Mouse (Mus musculus) midbrain, embryonic 11.5 days (tissue): ENCODE measurements around the gene Gm28044. TPM values are rescaled to one million over a fixed set of nuclear protein-coding genes. Genes with fewer than 3 reads are reported as not detected.
"Not testable (repeated sequence)": the region's sequence is repeated elsewhere in the genome, so short reads cannot be mapped to it uniquely, and the experiment has no call there.

Experiments used
- ATAC-seq: fragments of 200-750 bp; cut with Nextera tagmentation; 2 replicates; pipeline ENCODE4 v1.8.0; 2017; ENCODE audit warnings: moderate TSS enrichment, moderate library complexity; ENCODE audit not compliant: low FRiP score
- DNase-seq: peaks from one replicate; pipeline ENCODE4 v3.0.0; 2015; ENCODE audit warnings: low spot score; ENCODE audit errors: missing footprints
- H3K27ac ChIP-seq: fragments of 300-500 bp; sonication (generic); 2 replicates; pipeline ENCODE4 v1.5.1; 2014; ENCODE audit warnings: low read depth, low read length
- H3K27me3 ChIP-seq: fragments of 300-500 bp; sonication (generic); 2 replicates; pipeline ENCODE4 v1.6.1; 2014; ENCODE audit warnings: mild to moderate bottlenecking, low read length, moderate library complexity, mixed read lengths; ENCODE audit not compliant: control insufficient read depth, insufficient read depth
- H3K36me3 ChIP-seq: fragments of 300-500 bp; sonication (generic); 2 replicates; pipeline ENCODE4 v1.6.1; 2014; ENCODE audit warnings: mild to moderate bottlenecking, low read length, moderate library complexity, mixed read lengths; ENCODE audit not compliant: control insufficient read depth, insufficient read depth
- H3K4me1 ChIP-seq: fragments of 300-500 bp; sonication (generic); 2 replicates; pipeline ENCODE4 v1.6.1; 2014; ENCODE audit warnings: low read length; ENCODE audit not compliant: control insufficient read depth, insufficient read depth
- H3K4me2 ChIP-seq: fragments of 300-500 bp; sonication (generic); 2 replicates; pipeline ENCODE4 v1.6.1; 2014; ENCODE audit warnings: mild to moderate bottlenecking, moderate library complexity
- H3K4me3 ChIP-seq: fragments of 300-500 bp; sonication (generic); 2 replicates; pipeline ENCODE4 v1.5.1; 2014; ENCODE audit warnings: low read depth, low read length
- H3K9ac ChIP-seq: fragments of 300-500 bp; sonication (generic); 2 replicates; pipeline ENCODE4 v1.6.1; 2014; ENCODE audit warnings: low read length
- H3K9me3 ChIP-seq: fragments of 300-500 bp; sonication (generic); 2 replicates; pipeline ENCODE4 v1.6.1; 2016; ENCODE audit warnings: low read length; ENCODE audit not compliant: control insufficient read depth
- WGBS: fragments of 180-500 bp; shearing (Covaris S2); extraction: QIAGEN DNeasy Blood & Tissue Kit; methylation state at CpG from one replicate; pipeline ENCODE4 v1.1.7; 2014; 5-methylcytosine and 5-hydroxymethylcytosine counted together
- polyA plus RNA-seq: library from polyadenylated mRNA; unstranded; fragments of >200 nt; fragmentation: Nextera tagmentation; extraction: Ambion mirVana; gene quantifications from 2 replicates; pipeline ENCODE4 v1.2.1, GENCODE M21; 2014

Gm28044 gene
- polyA plus RNA-seq, result not detected in 2 replicates

GRCm38 (mm10) chr13:67360131-67360744, at the start of gene Gm28044, which contains the start of gene Zfp953:
TSS of gene Gm28044 (minus strand) at chr13:67360536.
TSS of gene Zfp953 (minus strand) at chr13:67360605.
- no peaks in the 10 kb centered on the region for H3K9me3 ChIP-seq
- peak within 1 kb of the TSS; percentile 44 for H3K4me2 ChIP-seq
- no peak within 1 kb of the TSS for H3K27ac ChIP-seq
- ATAC-seq (peak; percentile 96), DNase-seq (peak; percentile 99)
- peak within 1 kb of the TSS; percentile 50 for H3K9ac ChIP-seq
- WGBS, result under 1% methylated on average over 15 of the region's 15 CpGs
- H3K27me3 ChIP-seq, result no peaks in the 10 kb centered on the region
- no peaks in the 10 kb centered on the region for H3K36me3 ChIP-seq
- no peaks in the 10 kb centered on the region for H3K4me1 ChIP-seq
- H3K4me3 ChIP-seq, result peak within 1 kb of the TSS; percentile 53

DNA sequence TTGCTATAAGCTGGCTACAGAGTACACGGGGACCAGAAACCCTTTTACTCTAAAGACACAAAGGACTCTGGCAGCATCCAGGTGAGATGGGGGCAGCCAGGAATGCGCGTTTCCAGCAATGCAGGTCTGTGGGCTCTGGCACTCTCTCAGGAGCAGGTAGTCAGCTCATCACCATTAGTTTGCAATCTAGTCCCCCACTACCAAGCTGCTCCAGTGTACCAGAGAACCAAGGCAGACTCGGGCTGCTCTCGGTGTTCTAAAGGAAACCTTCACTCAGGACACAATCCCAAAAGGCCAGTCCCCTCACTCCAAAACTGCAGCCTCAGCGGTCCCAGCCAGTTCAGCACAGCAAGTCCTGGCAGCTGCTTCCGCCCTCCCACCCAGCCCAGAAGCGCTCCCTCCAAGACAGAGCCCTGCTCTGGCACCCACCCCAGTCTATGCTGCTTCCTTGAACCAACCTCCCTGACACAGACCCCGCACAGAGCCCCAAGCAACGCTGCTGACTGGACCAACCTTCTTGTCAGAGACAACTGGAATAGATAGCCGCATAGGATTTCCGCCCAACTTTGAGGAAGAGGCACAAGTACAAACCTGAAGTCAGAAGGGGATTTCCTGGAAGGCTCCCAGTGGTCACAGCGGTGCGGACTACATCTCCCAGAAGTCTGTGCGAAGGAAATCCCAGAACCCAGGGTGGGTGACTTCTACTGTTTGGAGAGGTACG, 39.0 kb upstream of the Gm28044 start, which contains the start of gene Zfp429:
TSS of gene Zfp429 (minus strand) at position 637 of the 721 bp plus-strand sequence.
- not testable (repeated sequence) for H3K27ac ChIP-seq, H3K27me3 ChIP-seq, H3K4me1 ChIP-seq, H3K36me3 ChIP-seq, H3K9me3 ChIP-seq
- H3K4me3 ChIP-seq, result peak within 1 kb of the TSS; percentile 48
- DNase-seq (peak; percentile 94), ATAC-seq (peak; percentile 97)
- H3K9ac ChIP-seq, result peak within 1 kb of the TSS; percentile 48; the same call in 1 of the 2 replicates
- H3K4me2 ChIP-seq, result peak within 1 kb of the TSS; percentile 45
- WGBS, result 3% methylated on average over 14 of the region's 16 CpGs

DNA sequence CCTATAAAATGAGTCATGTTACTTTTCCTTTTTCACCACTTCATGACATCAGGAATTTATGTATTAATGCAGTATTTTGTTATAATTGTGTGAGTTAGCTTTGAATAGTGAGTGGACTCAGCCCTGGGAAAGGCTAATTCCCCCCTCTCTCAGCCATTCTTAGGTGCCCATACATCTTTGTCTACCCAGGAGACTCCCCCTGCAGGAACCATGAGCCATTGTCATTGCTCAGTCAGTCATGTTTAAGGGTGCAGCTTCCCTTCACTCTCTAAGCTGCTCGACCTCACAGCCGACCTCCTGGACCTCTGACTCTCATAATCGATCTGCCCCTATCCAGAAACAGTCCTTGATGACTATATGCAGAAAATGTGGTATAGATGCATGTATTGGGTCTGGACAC, 15.9 kb upstream of the Gm28044 start:
- H3K36me3 ChIP-seq, H3K27me3 ChIP-seq, H3K4me3 ChIP-seq, H3K4me2 ChIP-seq, H3K9me3 ChIP-seq, DNase-seq, ATAC-seq, H3K27ac ChIP-seq, H3K4me1 ChIP-seq, H3K9ac ChIP-seq: not testable (repeated sequence)
- 73% methylated on average over 3 of the region's 3 CpGs for WGBS

DNA sequence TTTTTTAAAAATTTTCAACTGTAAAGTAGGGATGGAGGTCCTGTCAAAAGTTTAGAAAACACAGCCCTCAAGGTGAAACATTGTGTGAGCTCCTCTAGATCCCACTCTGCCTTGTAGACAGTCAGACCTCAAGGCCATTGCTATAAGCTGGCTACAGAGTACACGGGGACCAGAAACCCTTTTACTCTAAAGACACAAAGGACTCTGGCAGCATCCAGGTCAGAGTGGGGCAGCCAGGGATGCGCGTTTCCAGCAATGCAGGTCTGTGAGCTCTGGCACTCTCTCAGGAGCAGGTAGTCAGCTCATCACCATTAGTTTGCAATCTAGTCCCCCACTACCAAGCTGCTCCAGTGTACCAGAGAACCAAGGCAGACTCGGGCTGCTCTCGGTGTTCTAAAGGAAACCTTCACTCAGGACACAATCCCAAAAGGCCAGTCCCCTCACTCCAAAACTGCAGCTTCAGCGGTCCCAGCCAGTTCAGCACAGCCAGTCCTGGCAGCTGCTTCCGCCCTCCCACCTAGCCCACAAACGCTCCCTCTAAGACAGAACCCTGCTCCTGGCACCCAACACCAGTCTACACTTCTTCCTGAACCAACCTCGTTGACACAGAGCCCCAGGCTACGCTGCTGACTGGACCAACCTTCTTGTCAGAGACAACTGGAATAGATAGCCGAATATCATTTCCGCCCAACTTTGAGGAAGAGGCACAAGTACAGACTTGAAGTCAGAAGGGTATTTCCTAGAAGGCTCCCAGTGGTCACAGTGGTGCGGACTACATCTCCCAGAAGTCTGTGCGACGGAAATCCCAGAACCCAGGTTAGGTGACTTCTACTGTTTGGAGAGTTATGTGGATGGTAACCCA, 14.9 kb upstream of the Gm28044 start, which contains the start of the genes Gm28041 and Zfp456:
TSS of gene Gm28041 (minus strand) at position 684 of the 862 bp plus-strand sequence.
TSS of gene Zfp456 (minus strand) at position 761 of the 862 bp plus-strand sequence.
- Histone ChIP-seq H3K4me3 (peak within 1 kb of the TSS; percentile 29), H3K4me2 (peak within 1 kb of the TSS; percentile 46)
- H3K4me1 ChIP-seq, H3K27ac ChIP-seq, H3K36me3 ChIP-seq, H3K9ac ChIP-seq, H3K27me3 ChIP-seq, H3K9me3 ChIP-seq: not testable (repeated sequence)
- 20% methylated on average over 13 of the region's 15 CpGs for WGBS
- DNase-seq (peak; percentile 93), ATAC-seq (peak; percentile 92)

DNA sequence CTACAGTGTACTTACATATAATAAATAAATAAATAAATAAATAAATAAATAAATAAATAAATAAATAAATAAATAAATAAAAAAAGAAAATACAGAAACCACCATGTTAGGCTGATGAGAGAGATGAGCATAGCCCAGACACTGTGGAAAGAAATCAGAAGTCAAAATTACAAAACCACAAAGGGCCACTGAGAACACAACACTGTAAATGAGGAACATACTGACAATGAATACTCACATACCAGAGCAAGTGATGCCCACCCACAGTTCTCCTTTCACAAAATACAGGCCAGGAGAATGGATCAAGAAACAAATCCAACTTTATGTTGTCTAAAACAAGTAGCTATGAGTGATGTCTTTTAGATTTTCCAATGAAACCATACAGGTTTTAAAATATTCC, 8.5 kb downstream of the Gm28044 start:
- H3K27ac ChIP-seq, result no peak overlapping the region
- ATAC-seq (no peak), DNase-seq (no peak)
- H3K27me3 ChIP-seq, result no peaks in the 10 kb centered on the region
- no peak overlapping the region for H3K4me3 ChIP-seq
- no peaks in the 10 kb centered on the region for H3K36me3 ChIP-seq
- no peaks in the 10 kb centered on the region for H3K9me3 ChIP-seq
- no peak overlapping the region for H3K4me2 ChIP-seq
- H3K4me1 ChIP-seq, result no peaks in the 10 kb centered on the region
- no peak overlapping the region for H3K9ac ChIP-seq

- Histone ChIP-seq H3K36me3 (no peaks in the 10 kb centered on the region), H3K9ac (no peak overlapping the region), H3K9me3 (no peaks in the 10 kb centered on the region), H3K4me2 (no peak overlapping the region), H3K4me1 (no peaks in the 10 kb centered on the region), H3K4me3 (no peak overlapping the region), H3K27me3 (no peaks in the 10 kb centered on the region), H3K27ac (no peak overlapping the region)
- 89% methylated on average over 2 of the region's 2 CpGs for WGBS
- ATAC-seq (no peak), DNase-seq (no peak)
Observed at GRCm38 (mm10) chr13:67343422-67343821, 16.9 kb downstream of the Gm28044 start.

DNA sequence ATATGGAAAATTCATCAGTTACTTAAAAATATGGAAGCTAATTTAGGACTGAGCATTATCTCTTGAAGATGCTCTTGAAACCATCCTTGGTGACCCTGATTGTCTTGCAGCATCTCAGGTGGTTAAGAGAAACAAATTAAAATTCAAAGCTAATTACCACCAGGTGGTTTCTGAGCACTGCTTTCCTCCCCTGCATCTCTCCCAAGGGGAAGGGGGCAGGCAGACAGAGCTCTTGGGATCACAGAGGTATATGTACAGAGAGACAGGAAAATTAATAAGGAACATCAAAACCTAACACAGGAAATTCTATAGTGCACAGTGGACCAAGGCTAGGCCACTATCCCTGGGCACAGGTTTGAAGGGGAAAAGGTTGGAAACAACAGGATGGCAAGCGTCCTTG, 27.5 kb downstream of the Gm28044 start:
- WGBS, result 82% methylated on average over 1 of the region's 1 CpGs
- H3K4me3 ChIP-seq, result peak overlapping the region; percentile 35
- no peaks in the 10 kb centered on the region for H3K9me3 ChIP-seq
- H3K27me3 ChIP-seq, result no peaks in the 10 kb centered on the region
- no peaks in the 10 kb centered on the region for H3K4me1 ChIP-seq
- ATAC-seq, result peak; percentile 20
- no peaks in the 10 kb centered on the region for H3K36me3 ChIP-seq
- H3K27ac ChIP-seq, result no peak overlapping the region
- DNase-seq, result no peak
- peak overlapping the region; percentile 51 for H3K4me2 ChIP-seq
- peak overlapping the region; percentile 61 for H3K9ac ChIP-seq

- WGBS, result 20% methylated on average over 17 of the region's 17 CpGs
Observed at GRCm38 (mm10) chr13:67332019-67332724, 28.2 kb downstream of the Gm28044 start, which contains the start of gene Zfp595. TSS of gene Zfp595 (minus strand) at chr13:67332570.

More at GRCm38 (mm10) chr13:67332019-67332724, 28.2 kb downstream of the Gm28044 start, which contains the start of gene Zfp595:
- Histone ChIP-seq H3K27ac (no peak within 1 kb of the TSS), H3K36me3 (no peaks in the 10 kb centered on the region), H3K9ac (peak within 1 kb of the TSS; percentile 61), H3K9me3 (no peaks in the 10 kb centered on the region), H3K27me3 (no peaks in the 10 kb centered on the region), H3K4me3 (peak within 1 kb of the TSS; percentile 35), H3K4me1 (no peaks in the 10 kb centered on the region), H3K4me2 (peak within 1 kb of the TSS; percentile 51)
- peak; percentile 93 for ATAC-seq
- peak; percentile 98 for DNase-seq
